Mouse (Mus musculus) adrenal gland (tissue): ENCODE results near the gene Arnt2.

Experiments used
- intact Hi-C: fragments of 180-260 bp; cut with DNase I; formaldehyde crosslinking; loops from one replicate; pipeline ENCODE4 v1.15.1; 2025

The Arnt2 gene

GRCm38 (mm10) chr7:84250736-84251135 is 159.2 kb downstream of the Arnt2 start:
- intact Hi-C loops, result no loop called here

DNA sequence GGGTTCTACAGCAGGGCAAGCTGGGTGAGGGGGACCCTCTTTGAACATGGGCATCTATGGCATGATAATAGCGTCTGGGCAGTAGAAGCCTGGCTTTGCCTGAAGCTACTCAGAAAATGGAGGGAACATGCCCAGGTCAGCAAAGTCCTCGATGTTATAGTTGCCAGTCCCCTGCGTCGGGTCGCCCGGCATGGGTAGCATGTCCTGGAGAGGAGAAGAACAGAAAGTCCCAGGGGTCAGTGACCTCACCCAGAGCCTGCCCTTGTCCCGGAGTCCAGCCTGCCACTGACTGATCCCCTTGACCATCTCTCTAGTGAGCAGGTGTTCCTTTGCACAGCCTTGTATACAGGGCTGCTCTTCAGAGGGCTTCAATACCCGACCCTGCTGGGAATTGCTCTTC is 160.0 kb downstream of the Arnt2 start:
- intact Hi-C loops, result no loop called here

GRCm38 (mm10) chr7:84249381-84249780 is 160.6 kb downstream of the Arnt2 start:
- intact Hi-C loops, result no loop called here

DNA sequence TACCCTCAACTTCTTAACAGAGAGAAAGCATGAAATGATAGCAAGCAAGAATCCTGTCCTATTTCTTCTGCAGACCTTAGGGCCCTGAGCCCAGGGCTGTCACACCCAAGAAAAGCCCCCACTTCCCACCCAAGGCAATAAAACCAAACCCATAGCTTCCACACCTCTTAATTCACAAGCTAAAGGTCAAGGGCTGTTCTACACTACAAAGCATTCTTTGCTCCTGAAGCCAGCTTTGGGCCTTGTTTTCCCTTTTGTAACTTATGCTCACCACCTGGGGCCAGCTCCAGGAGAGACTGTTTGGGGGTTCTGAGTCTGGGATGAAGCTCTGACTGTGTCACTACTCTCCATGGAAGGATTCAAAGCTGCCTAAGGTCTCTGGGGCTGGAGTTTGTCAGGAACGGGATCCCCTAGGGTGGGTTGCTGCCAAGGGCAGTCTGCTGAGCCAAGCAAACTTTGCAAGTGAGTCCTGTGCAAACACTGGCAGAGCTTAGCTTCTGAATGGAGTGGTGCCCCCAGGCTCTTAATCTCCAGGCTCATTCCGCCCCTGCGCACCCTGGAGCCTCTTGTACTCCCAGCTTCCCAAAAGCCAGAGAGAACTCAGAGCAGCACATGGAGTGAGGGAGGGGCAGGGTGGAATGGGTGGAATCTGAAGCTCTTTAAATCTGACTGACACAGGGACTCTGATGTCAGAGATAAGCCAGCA is 161.9 kb downstream of the Arnt2 start:
- intact Hi-C loops, result no loop called here

DNA sequence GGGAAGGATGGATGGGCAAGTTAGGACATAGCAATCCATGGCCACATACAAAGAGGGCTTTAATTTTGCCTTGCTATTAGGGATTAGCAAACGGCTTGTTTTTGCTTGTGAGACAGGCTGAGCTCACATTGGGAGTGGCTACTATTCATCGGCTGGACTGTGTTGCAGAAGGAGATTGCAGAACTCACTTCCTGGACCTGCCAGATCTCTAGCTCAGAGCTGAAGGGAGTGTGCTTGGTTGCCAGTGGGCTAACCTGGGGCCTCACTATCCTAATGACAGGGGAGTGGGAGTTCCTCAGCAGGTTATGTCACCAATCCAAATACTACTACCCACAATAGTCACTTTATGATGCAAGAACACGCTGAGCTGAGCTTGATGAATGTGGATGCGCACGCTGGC is 163.1 kb downstream of the Arnt2 start:
- intact Hi-C loops, result no loop called here

- intact Hi-C loops, result no loop called here
These were observed 163.9 kb downstream of the Arnt2 start for GRCm38 (mm10) chr7:84246093-84246492.

DNA sequence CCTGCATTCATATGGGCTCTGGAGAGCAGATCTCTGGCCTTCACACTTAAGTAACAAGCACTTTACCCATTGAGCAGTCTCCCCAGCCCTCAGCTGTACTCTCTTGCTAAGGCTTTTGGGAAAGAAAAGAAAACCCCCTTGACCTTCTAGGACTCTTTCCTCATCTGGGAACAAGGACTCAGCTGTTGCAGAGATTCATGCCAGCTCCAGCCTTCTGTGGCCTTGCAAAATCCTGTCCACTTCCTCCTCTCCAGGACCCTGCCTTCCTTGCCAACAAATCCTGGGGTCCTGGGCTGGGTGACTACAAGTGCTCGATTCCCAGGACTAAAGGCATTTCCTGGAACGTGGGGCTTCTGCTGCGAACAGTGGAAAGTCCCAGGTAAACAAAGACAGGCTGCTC is 169.6 kb downstream of the Arnt2 start:
- intact Hi-C loops, result no loop called here

- intact Hi-C loops, result no loop called here
These were observed 172.3 kb downstream of the Arnt2 start for GRCm38 (mm10) chr7:84237655-84238054.

GRCm38 (mm10) chr7:84231396-84231795 is 178.6 kb downstream of the Arnt2 start:
- intact Hi-C loops, result no loop called here

- intact Hi-C loops, result no loop called here
These were observed 182.3 kb downstream of the Arnt2 start for GRCm38 (mm10) chr7:84227652-84228051.

GRCm38 (mm10) chr7:84226909-84227308 is 183.1 kb downstream of the Arnt2 start:
- intact Hi-C loops, result no loop called here

- intact Hi-C loops, result no loop called here
These were observed 197.9 kb downstream of the Arnt2 start for GRCm38 (mm10) chr7:84212112-84212511.

DNA sequence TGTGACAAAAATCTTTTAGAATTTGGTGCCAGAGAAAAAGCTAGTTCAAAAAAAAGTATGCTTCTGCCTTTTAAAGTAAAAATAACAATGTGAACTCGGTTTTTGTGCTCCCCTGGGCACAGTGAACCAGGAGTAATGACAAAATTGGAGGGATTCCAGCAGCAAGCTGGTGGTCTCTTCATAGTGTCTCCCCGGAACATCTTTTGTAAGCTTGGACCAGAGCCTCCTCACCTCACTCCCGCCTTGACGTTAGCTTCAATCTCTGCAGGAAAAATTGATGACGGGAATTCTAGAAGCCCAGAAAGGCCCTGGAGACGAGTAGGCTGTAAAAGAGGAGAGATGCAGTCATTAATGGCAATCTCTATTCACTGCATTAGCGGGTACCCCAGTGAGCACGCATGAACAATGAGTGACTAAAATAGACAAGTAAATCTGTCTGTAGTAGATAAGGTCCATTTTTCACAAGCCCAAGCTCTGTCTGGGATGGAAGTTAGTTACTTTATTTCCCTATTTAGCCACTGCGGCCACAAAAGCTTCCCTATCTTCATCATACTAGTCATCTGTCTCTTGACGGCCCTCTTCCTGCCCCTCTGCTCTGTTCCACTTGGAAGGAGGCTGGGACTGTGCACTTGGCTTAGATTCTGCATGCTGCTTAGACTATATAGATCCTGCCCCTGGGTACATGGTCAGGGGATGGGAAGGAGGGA is 199.2 kb downstream of the Arnt2 start:
- intact Hi-C loops, result no loop called here

GRCm38 (mm10) chr7:84203981-84204380 is 206.0 kb downstream of the Arnt2 start:
- intact Hi-C loops, result no loop called here

GRCm38 (mm10) chr7:84201151-84202068 is 208.6 kb downstream of the Arnt2 start:
- intact Hi-C loops, result no loop called here

- intact Hi-C loops, result no loop called here
These were observed 212.6 kb downstream of the Arnt2 start for GRCm38 (mm10) chr7:84197208-84197860.
